ENCODE assay signal across 22 mouse cellular contexts in the genomic region with DNA sequence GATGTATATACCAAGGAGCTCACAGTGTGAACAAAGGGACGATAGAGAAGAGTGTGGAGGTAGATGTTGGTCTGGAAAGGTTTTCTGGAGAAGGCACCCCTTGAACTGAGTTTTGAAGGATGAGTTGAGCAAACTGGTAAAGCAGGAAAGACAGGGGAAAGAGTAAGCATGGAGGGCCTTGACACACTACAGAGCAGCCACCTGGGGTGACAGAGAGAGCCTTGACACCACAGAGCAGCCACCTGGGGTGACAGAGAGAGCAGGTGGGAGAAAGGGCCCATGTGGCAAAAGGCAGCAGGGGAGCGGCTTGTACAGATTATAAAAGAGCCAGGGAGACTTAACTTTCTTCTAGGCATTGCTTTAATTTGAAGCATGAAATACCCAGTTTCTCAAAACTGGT. TPM values are rescaled to one million over a fixed set of nuclear protein-coding genes. Genes with fewer than 3 reads are reported as not detected.
A peak's percentile ranks its signal among the peaks of the same experiment; 100 is the strongest.
DNase-seq lines count a peak whose midpoint lies in the region; TF ChIP-seq lines count a peak whose summit lies in the region.
"Had no signal": no experiment of that assay in that cellular context is flagged by ENCODE, and none has a peak within 500 bp of the region (broad histone marks: within the 10 kb centered on the region; RNA-seq: fewer than 3 reads in every experiment).

No protein-coding gene starts in this region.

- no peak for DNase-seq in layer of hippocampus, adult 2 months (ENCODE audit: low spot score in 2 of 2)
- no peak for DNase-seq in layer of hippocampus, postnatal 36 days
- peak; percentile 55 for DNase-seq in thymus, postnatal 0 days (ENCODE audit: low spot score)
- DNase-seq in thymus, postnatal 14 days = peak; percentile 66
- peak; percentile 53 for DNase-seq in thymus, postnatal 4 days
- DNase-seq in ovary, postnatal 36 days (ENCODE audit: low spot score) = no peak
- DNase-seq in lung, postnatal 4 days = no peak
- DNase-seq: adrenal gland, adult 8-10 months; cerebellum, adult 8-10 months; gastrocnemius, postnatal 14 days had no signal

- H3K27ac ChIP-seq in layer of hippocampus, adult 2 months = peak overlapping the region; percentile 36; the same call in 1 of the 2 replicates
- H3K27ac ChIP-seq: embryonic facial prominence, embryonic 10.5 days; embryonic facial prominence, embryonic 13.5 days; forebrain, embryonic 12.5 days; forebrain, embryonic 15.5 days; heart, embryonic 15.5 days; hindbrain, embryonic 14.5 days; hindbrain, postnatal 0 days had no signal

- no peak for TF ChIP-seq CTCF in layer of hippocampus, adult 2 months (conservative IDR thresholded peaks at IDR 0.05)

- H3K4me3 ChIP-seq in layer of hippocampus, adult 2 months = no peak overlapping the region
- H3K4me3 ChIP-seq: embryonic facial prominence, embryonic 10.5 days; embryonic facial prominence, embryonic 13.5 days; erythroblast, embryonic 14.5 days; forebrain, embryonic 12.5 days; forebrain, embryonic 15.5 days; heart, embryonic 12.5 days; heart, embryonic 15.5 days had no signal

RNA-seq across cellular contexts. Expression of gene Aifm3, which starts 14.7 kb away (rescaled TPM):
- 100 to 1,000 TPM; 112 to 116 TPM for total RNA-seq in layer of hippocampus, adult 2 months (2021)
- total RNA-seq in layer of hippocampus, postnatal 36 days (2021) = 100 to 1,000 TPM in 1 of 2 experiments, 10 to 100 TPM in 1; 99.3 to 111 TPM
- polyA plus RNA-seq in thymus, postnatal 0 days (2015; fragmentation: Nextera tagmentation; extraction: Ambion mirVana) = 0.40 and 0.42 TPM in 2 replicates
- polyA plus RNA-seq: activated CD4-positive, CD25-positive, alpha-beta regulatory T cell, adult 4 months; C2C12; erythroblast, embryonic 14.5 days; inflammation-experienced regulatory T-cells, adult 6 months had no signal

RNA-seq across cellular contexts. Expression of gene Crkl, which starts 23.0 kb away (rescaled TPM):
- total RNA-seq in layer of hippocampus, adult 2 months (2021) = 10 to 100 TPM; 33.5 to 37.4 TPM
- 10 to 100 TPM; 36.7 to 41.0 TPM for total RNA-seq in layer of hippocampus, postnatal 36 days (2021)
- polyA plus RNA-seq in thymus, postnatal 0 days (2015; fragmentation: Nextera tagmentation; extraction: Ambion mirVana) = 59.8 and 68.0 TPM in 2 replicates

RNA-seq across cellular contexts. Expression of gene Lztr1, which starts 33.7 kb away (rescaled TPM):
- 100 to 1,000 TPM; 186 to 201 TPM for total RNA-seq in layer of hippocampus, adult 2 months (2021)
- total RNA-seq in layer of hippocampus, postnatal 36 days (2021) = 100 to 1,000 TPM; 192 to 199 TPM
- 30.9 and 36.4 TPM in 2 replicates for polyA plus RNA-seq in thymus, postnatal 0 days (2015; fragmentation: Nextera tagmentation; extraction: Ambion mirVana)

RNA-seq across cellular contexts. Expression of gene Thap7, which starts 56.2 kb away (rescaled TPM):
- total RNA-seq in layer of hippocampus, adult 2 months (2021) = 10 to 100 TPM; 42.3 to 45.4 TPM
- 10 to 100 TPM; 38.6 to 44.6 TPM for total RNA-seq in layer of hippocampus, postnatal 36 days (2021)
- 79.7 and 81.0 TPM in 2 replicates for polyA plus RNA-seq in thymus, postnatal 0 days (2015; fragmentation: Nextera tagmentation; extraction: Ambion mirVana)

Comparison
In these comparisons a context has a peak if more than half of its experiments do, and no peak if none do; other contexts are left out.
1. DNase-seq: peak in thymus, postnatal 0 days (single experiment), thymus, postnatal 14 days (single experiment) and thymus, postnatal 4 days (single experiment); none in layer of hippocampus, adult 2 months (0 of 2), layer of hippocampus, postnatal 36 days (0 of 2), ovary, postnatal 36 days (single experiment) and lung, postnatal 4 days (0 of 2).